Mouse (Mus musculus): ENCODE data around the gene Zfp446. TPM values are rescaled to one million over a fixed set of nuclear protein-coding genes. Genes with fewer than 3 reads are reported as not detected.

The Zfp446 gene
- polyA plus RNA-seq, 1 experiment from 2014 or later = 7.2 TPM

DNA sequence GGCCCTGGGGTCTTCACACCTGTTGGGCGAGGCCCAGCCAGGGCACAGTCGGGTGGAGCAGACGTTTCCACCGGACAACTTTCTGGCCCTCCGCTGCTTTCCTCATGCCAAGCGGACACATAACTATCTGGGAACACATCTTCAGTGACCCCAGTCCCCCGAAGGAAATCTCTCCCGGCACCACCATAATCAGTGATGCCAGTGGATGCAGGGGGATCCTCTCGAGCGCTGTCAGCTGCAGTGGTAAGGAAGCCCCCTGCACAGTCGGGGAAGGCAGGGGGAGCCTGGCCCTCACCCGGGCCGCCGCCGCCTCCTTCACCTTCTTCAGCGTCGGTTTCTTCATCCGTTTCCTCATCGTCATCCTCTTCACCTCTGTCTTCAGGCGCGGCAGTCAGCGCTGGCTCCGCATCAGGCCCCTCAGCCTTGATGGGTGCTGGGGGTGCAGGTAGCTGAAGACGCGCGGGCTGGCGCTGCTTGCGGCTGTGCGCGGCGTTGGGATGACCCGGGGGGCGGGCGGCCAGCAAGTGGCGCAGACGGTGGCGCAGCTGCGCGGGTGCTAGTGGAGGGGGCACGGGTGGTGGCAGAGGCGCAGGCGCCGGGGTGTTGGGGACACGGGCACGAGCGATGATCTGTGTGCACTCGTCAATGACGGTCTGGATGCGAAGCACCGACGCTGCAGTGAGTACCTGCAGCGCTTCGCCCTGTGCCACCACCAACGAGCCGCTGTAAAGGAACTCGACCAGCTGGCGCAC lies 29.9 kb downstream of the Zfp446 start:
- Histone ChIP-seq H3K4me1 (replicated peaks) (peaks cover 21% of the 10 kb centered on the region), H3K4me2 (peak overlapping the region; percentile 25; the same call in 1 of the 2 replicates), H3K27ac (ENCODE audit: poor library complexity, severe bottlenecking) (no peak overlapping the region), H3K9ac (0 out of 2 replicates have a peak overlapping the region, but pooled peaks have one; percentile 42), H3K9me3 (replicated peaks) (no peaks in the 10 kb centered on the region), H3K36me3 (peaks cover 37% of the 10 kb centered on the region), H3K4me3 (peak overlapping the region; percentile 26; the same call in 1 of the 2 replicates), H3K27me3 (replicated peaks) (peaks cover 19% of the 10 kb centered on the region)
- WGBS = 40% methylated on average over 57 of the region's 57 CpGs
- ATAC-seq (ENCODE audit: insufficient number of reproducible peaks, low FRiP score) = no peak

DNA sequence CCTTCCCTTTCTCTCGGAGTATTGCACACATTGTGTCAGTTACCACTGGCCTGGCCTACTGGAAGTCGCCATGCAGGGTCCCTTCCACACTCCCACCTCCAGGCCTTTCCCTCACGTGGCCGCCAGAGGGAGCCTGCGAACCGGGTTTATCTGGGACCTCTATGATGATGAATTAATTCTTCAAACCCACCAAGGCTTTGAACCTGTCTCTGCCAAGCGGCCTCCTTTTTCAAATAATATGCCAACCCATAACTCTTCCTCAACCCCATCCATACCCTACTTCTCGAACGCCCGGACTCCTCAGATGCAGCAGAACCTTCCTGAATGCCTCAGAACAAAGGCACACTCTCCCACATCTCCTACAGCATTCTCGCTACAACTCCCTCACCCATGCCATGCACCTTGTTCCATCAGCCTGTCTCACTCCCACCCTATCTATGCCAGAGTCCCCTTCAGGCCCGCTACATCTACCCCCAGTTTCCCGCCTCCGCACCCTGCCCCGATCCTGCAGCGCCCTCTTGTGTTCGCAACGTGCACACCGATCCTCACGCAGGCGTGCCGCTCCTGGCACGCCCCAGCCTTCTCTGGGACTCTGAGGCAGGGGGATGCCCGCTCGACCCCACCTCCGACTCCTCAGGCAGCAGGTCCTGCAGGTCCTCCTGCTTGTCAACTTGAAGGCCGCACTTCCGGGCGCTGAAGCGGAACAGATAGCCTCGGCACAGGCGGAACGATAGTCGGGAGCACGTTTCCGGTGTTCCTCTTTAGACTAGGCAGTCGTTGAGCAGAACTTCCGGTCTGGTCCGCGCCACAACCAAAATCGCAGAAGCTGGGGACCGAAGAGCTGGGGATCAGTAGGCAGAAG lies 31.7 kb downstream of the Zfp446 start:
- H3K9ac ChIP-seq = peak overlapping the region; percentile 79
- H3K27me3 ChIP-seq (replicated peaks) = peaks cover 19% of the 10 kb centered on the region
- H3K27ac ChIP-seq (ENCODE audit: poor library complexity, severe bottlenecking) = peak overlapping the region; percentile 88
- peaks cover 23% of the 10 kb centered on the region for H3K4me1 ChIP-seq (replicated peaks)
- peak overlapping the region; percentile 65 for H3K4me3 ChIP-seq
- WGBS = under 1% methylated on average over 42 of the region's 42 CpGs
- H3K9me3 ChIP-seq (replicated peaks) = no peaks in the 10 kb centered on the region
- ATAC-seq (ENCODE audit: insufficient number of reproducible peaks, low FRiP score) = peak; percentile 88
- H3K36me3 ChIP-seq = peaks cover 37% of the 10 kb centered on the region
- peak overlapping the region; percentile 83 for H3K4me2 ChIP-seq

DNA sequence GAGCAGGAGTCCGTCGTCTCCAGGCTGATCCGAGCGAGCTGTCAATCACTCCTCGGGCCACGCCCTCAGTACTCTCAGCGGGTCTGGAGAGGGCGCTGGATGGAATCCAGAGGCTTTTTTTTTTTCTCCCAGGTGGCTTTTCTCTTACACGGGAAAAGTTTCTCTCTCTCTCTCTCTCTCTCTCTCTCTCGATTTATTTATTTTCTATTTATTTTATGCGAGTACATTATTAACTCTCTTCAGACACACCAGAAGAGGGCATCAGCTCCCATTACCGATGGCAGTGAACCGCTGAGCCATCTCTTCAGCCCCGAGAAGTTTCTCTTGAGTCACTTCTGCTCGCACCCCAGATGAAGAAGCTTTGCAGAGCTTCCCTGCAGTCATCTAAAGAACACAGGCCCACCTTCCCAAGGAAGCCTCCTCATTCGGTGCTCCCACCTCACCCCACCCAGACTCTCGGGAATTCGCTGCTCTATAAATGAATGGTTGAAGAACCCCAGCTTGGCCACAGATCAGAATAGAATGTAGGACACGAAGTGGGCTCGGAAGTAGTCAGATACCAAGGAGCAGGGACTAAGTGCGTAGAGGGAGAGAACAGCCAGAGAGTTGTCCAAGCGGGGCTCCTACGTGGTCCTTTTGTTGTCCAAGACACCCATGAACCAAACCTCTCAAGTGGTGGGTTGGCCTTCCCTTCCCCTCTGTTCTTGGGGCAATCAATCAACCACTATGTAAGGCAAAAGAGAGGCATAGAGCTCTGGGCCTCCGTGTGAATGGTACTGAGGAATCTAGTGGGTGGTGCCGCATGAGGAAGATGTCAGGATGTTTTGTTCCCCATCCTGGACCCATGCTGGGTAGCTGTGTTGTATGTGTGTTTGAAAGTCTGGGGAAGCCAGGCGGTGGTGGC lies 32.6 kb downstream of the Zfp446 start, which contains the start of gene Zbtb45:
Zbtb45 (minus strand) TSS at position 30 of the 904 bp plus-strand sequence.
- H3K4me1 ChIP-seq (replicated peaks) = peaks cover 24% of the 10 kb centered on the region
- peak; percentile 88 for ATAC-seq (ENCODE audit: insufficient number of reproducible peaks, low FRiP score)
- H3K36me3 ChIP-seq = peaks cover 30% of the 10 kb centered on the region
- peak within 1 kb of the TSS; percentile 65 for H3K4me3 ChIP-seq
- H3K9me3 ChIP-seq (replicated peaks) = no peaks in the 10 kb centered on the region
- H3K27ac ChIP-seq (ENCODE audit: poor library complexity, severe bottlenecking) = peak within 1 kb of the TSS; percentile 88
- peak within 1 kb of the TSS; percentile 83 for H3K4me2 ChIP-seq
- H3K27me3 ChIP-seq (replicated peaks) = peaks cover 19% of the 10 kb centered on the region
- 15% methylated on average over 26 of the region's 26 CpGs for WGBS
- peak within 1 kb of the TSS; percentile 79 for H3K9ac ChIP-seq

DNA sequence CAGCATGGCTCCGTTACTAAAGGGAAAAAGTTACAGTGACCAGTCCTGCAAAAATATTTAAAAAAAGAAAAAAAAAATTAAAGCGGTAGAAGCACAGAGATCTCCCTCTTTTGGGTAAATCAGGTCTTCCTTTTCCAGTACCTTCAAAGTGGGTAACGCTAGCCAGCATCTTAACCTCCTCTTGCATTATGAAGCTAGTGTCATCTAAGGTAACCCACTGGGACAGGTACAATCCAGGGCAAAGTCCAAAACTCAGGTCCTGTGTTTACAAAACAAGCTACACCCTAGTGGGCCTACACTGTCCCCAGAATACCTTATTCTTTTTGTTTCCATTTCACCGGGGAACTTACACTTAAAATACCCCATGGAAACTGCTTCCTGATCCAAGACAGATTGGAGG lies 36.0 kb downstream of the Zfp446 start:
- H3K27ac ChIP-seq (ENCODE audit: poor library complexity, severe bottlenecking) = no peak overlapping the region
- H3K4me1 ChIP-seq (replicated peaks) = peaks cover 13% of the 10 kb centered on the region
- WGBS = 61% methylated on average over 4 of the region's 4 CpGs
- no peaks in the 10 kb centered on the region for H3K36me3 ChIP-seq
- H3K4me2 ChIP-seq = no peak overlapping the region
- H3K27me3 ChIP-seq (replicated peaks) = no peaks in the 10 kb centered on the region
- H3K9me3 ChIP-seq (replicated peaks) = no peaks in the 10 kb centered on the region
- no peak overlapping the region for H3K9ac ChIP-seq
- ATAC-seq (ENCODE audit: insufficient number of reproducible peaks, low FRiP score) = no peak
- no peak overlapping the region for H3K4me3 ChIP-seq

DNA sequence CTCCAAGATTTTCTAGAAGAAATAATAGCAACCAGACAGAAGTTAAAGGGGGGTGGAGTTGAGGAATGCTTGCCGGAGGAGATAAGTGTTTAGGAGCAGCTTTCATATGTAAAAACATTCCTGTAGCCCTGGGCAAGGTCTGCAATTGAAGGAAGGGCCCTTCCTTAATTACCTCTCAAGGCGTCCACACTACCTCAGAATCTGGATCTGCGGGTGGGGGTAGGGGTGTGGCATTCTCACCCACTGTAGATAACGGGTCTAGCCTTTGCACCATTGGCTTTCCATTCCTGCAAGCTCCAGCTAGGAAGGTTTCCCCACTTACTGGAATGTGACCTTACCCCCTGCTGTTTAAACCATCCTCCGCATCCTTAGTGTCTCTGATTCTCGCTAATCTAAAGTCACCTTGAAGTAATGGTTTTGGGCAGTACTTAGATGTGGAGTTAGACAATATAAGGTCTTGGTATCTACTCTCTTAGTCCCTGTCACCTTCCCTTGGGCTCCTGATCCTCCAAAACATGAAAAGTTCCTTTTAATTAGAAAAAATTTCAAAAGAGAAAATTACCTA lies 36.7 kb downstream of the Zfp446 start:
- no peak overlapping the region for H3K4me2 ChIP-seq
- H3K9me3 ChIP-seq (replicated peaks) = no peaks in the 10 kb centered on the region
- no peak overlapping the region for H3K4me3 ChIP-seq
- H3K9ac ChIP-seq = no peak overlapping the region
- peaks cover 9% of the 10 kb centered on the region for H3K4me1 ChIP-seq (replicated peaks)
- no peaks in the 10 kb centered on the region for H3K27me3 ChIP-seq (replicated peaks)
- WGBS = 38% methylated on average over 6 of the region's 6 CpGs
- ATAC-seq (ENCODE audit: insufficient number of reproducible peaks, low FRiP score) = no peak
- H3K36me3 ChIP-seq = no peaks in the 10 kb centered on the region
- H3K27ac ChIP-seq (ENCODE audit: poor library complexity, severe bottlenecking) = no peak overlapping the region

DNA sequence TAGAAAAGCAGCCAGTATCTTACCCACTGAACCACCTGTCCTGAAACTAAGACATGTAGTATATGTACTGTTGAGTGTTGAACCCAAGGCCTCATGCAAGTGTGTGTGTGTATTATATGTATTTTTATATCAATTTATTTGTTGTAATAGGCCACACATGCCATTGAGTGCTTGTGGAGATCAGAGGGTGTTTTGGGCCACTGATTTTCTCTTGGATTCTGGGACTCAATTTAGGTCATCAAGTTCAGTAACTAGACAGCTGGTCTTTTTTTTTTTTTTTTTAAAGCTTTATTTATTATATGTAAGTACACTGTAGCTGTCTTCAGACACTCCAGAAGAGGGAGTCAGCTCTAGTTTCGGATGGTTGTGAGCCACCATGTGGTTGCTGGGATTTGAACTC lies 37.6 kb downstream of the Zfp446 start:
- no peak overlapping the region for H3K4me3 ChIP-seq
- no peaks in the 10 kb centered on the region; the same call in 1 of the 2 replicates for H3K9me3 ChIP-seq (replicated peaks)
- no peak overlapping the region for H3K27ac ChIP-seq (ENCODE audit: poor library complexity, severe bottlenecking)
- no peaks in the 10 kb centered on the region for H3K36me3 ChIP-seq
- H3K4me1 ChIP-seq (replicated peaks) = peaks cover 8% of the 10 kb centered on the region
- H3K9ac ChIP-seq = no peak overlapping the region
- ATAC-seq (ENCODE audit: insufficient number of reproducible peaks, low FRiP score) = no peak
- no peaks in the 10 kb centered on the region for H3K27me3 ChIP-seq (replicated peaks)
- 81% methylated on average over 1 of the region's 1 CpGs for WGBS
- H3K4me2 ChIP-seq = no peak overlapping the region

DNA sequence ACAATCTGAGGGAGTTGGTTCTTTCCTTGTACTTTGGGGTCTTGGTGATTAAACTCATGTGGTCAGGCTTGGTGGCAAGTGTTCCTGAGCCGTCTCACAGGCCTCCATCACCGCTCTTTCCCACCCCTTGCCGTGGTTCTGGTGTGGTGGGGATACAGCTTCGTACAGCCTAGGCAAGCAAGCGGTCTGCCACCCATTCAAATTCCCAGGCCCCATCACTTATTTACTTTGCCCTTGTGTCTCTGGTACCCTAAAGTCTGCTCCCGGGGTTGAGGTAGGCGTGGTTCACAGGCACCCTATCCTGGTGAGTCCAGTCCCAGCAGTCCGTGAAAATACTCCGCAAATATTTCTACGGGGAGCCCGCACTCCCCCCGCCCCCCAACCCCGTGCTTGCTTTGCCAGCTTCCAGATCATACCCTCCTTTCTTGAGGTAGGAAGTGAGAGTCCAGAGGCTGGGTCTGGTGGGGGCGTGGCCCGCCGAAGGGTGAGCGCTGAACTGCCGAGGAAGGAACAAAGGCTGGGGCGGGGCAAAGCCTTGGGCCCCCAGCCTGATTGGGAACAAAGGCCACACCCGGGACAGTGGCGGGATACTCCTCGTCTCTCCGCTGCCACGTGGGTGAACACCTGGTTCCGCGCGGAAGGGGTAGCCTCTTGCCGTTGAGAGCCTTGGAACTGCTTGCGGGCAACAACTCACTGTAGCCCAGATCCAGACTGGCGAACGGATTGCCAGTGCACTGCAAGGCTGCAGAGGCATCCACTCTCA lies 45.3 kb downstream of the Zfp446 start:
- H3K9ac ChIP-seq = peak overlapping the region; percentile 97
- H3K4me2 ChIP-seq = peak overlapping the region; percentile 92
- peak overlapping the region; percentile 91 for H3K4me3 ChIP-seq
- peaks cover 20% of the 10 kb centered on the region for H3K4me1 ChIP-seq (replicated peaks)
- ATAC-seq (ENCODE audit: insufficient number of reproducible peaks, low FRiP score) = peak; percentile 69
- peak overlapping the region; percentile 99 for H3K27ac ChIP-seq (ENCODE audit: poor library complexity, severe bottlenecking)
- H3K27me3 ChIP-seq (replicated peaks) = no peaks in the 10 kb centered on the region
- H3K9me3 ChIP-seq (replicated peaks) = no peaks in the 10 kb centered on the region; the same call in 1 of the 2 replicates
- peaks cover 26% of the 10 kb centered on the region for H3K36me3 ChIP-seq
- 6% methylated on average over 31 of the region's 31 CpGs for WGBS

DNA sequence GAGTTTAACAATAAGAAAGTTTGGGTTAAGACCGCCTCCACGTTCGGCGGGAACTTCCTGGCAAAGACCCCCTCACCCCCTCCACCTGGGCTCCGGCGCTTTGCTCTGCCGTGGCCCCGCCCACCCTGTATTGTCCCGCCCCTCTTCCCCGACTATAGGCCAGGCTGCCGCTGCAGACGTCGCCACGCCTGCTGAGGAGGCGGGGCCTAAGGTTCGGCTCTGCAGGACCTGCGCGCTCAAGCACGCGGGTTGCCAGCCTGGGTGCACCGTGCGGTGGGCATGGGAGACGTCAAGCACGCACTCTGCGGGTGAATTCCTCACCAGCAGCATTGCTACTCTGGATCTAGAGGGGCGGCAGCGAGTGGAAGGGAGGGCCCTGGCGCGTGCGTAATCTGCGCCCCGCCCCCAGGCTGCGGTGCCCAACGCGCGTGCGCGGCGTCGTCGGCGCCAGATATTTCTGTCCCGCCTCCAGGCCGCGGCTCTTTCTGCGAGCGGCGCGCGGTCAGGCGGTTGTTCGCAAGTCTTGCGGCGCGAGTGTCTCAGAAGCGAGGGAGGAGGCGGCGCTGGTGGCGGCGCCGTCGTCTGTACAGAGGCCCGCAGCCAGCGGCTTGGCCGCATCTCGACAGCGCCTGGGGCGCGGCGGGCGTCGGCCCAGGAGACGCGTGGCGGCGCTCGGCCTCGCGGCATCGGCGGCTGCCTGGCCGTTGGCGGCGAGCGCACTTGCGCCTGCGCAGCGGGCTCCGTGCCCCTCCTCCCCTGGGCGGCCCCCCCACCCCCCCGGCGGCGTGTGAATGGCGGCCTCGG lies 46.5 kb downstream of the Zfp446 start:
- Histone ChIP-seq H3K27ac (ENCODE audit: poor library complexity, severe bottlenecking) (peak overlapping the region; percentile 99), H3K4me2 (peak overlapping the region; percentile 92), H3K4me3 (peak overlapping the region; percentile 91), H3K36me3 (peaks cover 38% of the 10 kb centered on the region), H3K9ac (peak overlapping the region; percentile 97), H3K9me3 (replicated peaks) (no peaks in the 10 kb centered on the region; the same call in 1 of the 2 replicates), H3K4me1 (replicated peaks) (peaks cover 20% of the 10 kb centered on the region), H3K27me3 (replicated peaks) (no peaks in the 10 kb centered on the region)
- peak; percentile 88 for ATAC-seq (ENCODE audit: insufficient number of reproducible peaks, low FRiP score)
- WGBS = under 1% methylated on average over 95 of the region's 95 CpGs

DNA sequence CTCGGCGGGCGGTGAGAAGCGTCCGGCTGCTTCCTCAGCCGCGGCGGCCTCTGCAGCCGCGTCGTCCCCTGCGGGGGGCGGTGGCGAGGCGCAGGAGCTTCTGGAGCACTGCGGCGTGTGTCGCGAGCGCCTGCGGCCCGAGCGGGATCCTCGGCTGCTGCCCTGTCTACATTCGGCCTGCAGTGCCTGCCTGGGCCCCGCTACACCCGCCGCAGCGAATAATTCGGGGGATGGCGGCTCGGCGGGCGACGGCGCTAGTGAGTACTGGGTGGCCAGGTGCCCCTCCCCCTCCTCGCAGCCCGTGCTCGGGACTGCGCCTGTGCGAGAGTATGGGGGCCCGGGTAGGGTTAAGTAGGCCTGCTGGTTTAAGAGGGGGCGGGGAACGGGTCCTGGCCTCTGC lies 47.2 kb downstream of the Zfp446 start:
- H3K9me3 ChIP-seq (replicated peaks) = no peaks in the 10 kb centered on the region; the same call in 1 of the 2 replicates
- ATAC-seq (ENCODE audit: insufficient number of reproducible peaks, low FRiP score) = peak; percentile 78
- peaks cover 45% of the 10 kb centered on the region for H3K36me3 ChIP-seq
- peaks cover 20% of the 10 kb centered on the region for H3K4me1 ChIP-seq (replicated peaks)
- peak overlapping the region; percentile 99 for H3K27ac ChIP-seq (ENCODE audit: poor library complexity, severe bottlenecking)
- under 1% methylated on average over 44 of the region's 44 CpGs for WGBS
- peak overlapping the region; percentile 91 for H3K4me3 ChIP-seq
- H3K27me3 ChIP-seq (replicated peaks) = no peaks in the 10 kb centered on the region
- peak overlapping the region; percentile 97 for H3K9ac ChIP-seq
- H3K4me2 ChIP-seq = peak overlapping the region; percentile 92
